Mouse (Mus musculus): ENCODE results near the gene Gm45062.

Gm45062 gene

GRCm38 (mm10) chr6:8368198-8368864 is 109.1 kb downstream of the Gm45062 start:
- no peak for DNase-seq (ENCODE audit: low spot score in 2 of 2)

- DNase-seq (ENCODE audit: low spot score in 2 of 2), result no peak
Measured at GRCm38 (mm10) chr6:8370624-8371023, 111.4 kb downstream of the Gm45062 start.

GRCm38 (mm10) chr6:8373051-8373450 is 113.8 kb downstream of the Gm45062 start:
- DNase-seq (ENCODE audit: low spot score in 2 of 2), result no peak

GRCm38 (mm10) chr6:8373851-8374250 is 114.6 kb downstream of the Gm45062 start:
- no peak for DNase-seq (ENCODE audit: low spot score in 2 of 2)

GRCm38 (mm10) chr6:8374290-8374689 is 115.0 kb downstream of the Gm45062 start:
- no peak for DNase-seq (ENCODE audit: low spot score in 2 of 2)

- no peak for DNase-seq (ENCODE audit: low spot score in 2 of 2)
Measured at GRCm38 (mm10) chr6:8374712-8375111, 115.5 kb downstream of the Gm45062 start.

GRCm38 (mm10) chr6:8376351-8376750 is 117.1 kb downstream of the Gm45062 start:
- DNase-seq (ENCODE audit: low spot score in 2 of 2), result no peak

GRCm38 (mm10) chr6:8377667-8378066 is 118.4 kb downstream of the Gm45062 start:
- no peak for DNase-seq (ENCODE audit: low spot score in 2 of 2)

- DNase-seq (ENCODE audit: low spot score in 2 of 2), result no peak
Measured at GRCm38 (mm10) chr6:8389307-8389706, 130.1 kb downstream of the Gm45062 start.

- DNase-seq (ENCODE audit: low spot score in 2 of 2), result no peak
Measured at GRCm38 (mm10) chr6:8390296-8390695, 131.0 kb downstream of the Gm45062 start.

GRCm38 (mm10) chr6:8390935-8391334 is 131.7 kb downstream of the Gm45062 start:
- DNase-seq (ENCODE audit: low spot score in 2 of 2), result no peak

GRCm38 (mm10) chr6:8393029-8393428 is 133.8 kb downstream of the Gm45062 start:
- DNase-seq (ENCODE audit: low spot score in 2 of 2), result no peak

- DNase-seq (ENCODE audit: low spot score in 2 of 2), result no peak
Measured at GRCm38 (mm10) chr6:8394044-8394443, 134.8 kb downstream of the Gm45062 start.

- DNase-seq (ENCODE audit: low spot score in 2 of 2), result no peak
Measured at GRCm38 (mm10) chr6:8395061-8395460, 135.8 kb downstream of the Gm45062 start.

GRCm38 (mm10) chr6:8397252-8397651 is 138.0 kb downstream of the Gm45062 start:
- DNase-seq (ENCODE audit: low spot score in 2 of 2), result no peak

- no peak for DNase-seq (ENCODE audit: low spot score in 2 of 2)
Measured at GRCm38 (mm10) chr6:8399710-8400109, 140.5 kb downstream of the Gm45062 start.

- DNase-seq (ENCODE audit: low spot score in 2 of 2), result no peak
Measured at GRCm38 (mm10) chr6:8403127-8403526, 143.9 kb downstream of the Gm45062 start.

GRCm38 (mm10) chr6:8405844-8406243 is 146.6 kb downstream of the Gm45062 start:
- DNase-seq (ENCODE audit: low spot score in 2 of 2), result no peak

GRCm38 (mm10) chr6:8408332-8408731 is 149.1 kb downstream of the Gm45062 start:
- no peak for DNase-seq (ENCODE audit: low spot score in 2 of 2)

- DNase-seq (ENCODE audit: low spot score in 2 of 2), result no peak
Measured at GRCm38 (mm10) chr6:8409865-8410264, 150.6 kb downstream of the Gm45062 start.

GRCm38 (mm10) chr6:8412845-8413598 is 153.8 kb downstream of the Gm45062 start:
- no peak for DNase-seq (ENCODE audit: low spot score in 2 of 2)

GRCm38 (mm10) chr6:8414020-8414419 is 154.8 kb downstream of the Gm45062 start:
- peak in 1 of 2 experiments; percentile 48 for DNase-seq (ENCODE audit: low spot score in 2 of 2)

GRCm38 (mm10) chr6:8415823-8416222 is 156.6 kb downstream of the Gm45062 start:
- DNase-seq (ENCODE audit: low spot score in 2 of 2), result peak in 1 of 2 experiments; percentile 38

Measured in spleen, postnatal 4 days (tissue).